Mouse (Mus musculus) brain, embryonic 14.5 days (tissue): ENCODE data around the gene Mthfd2l.

Experiments
- CTCF ChIP-seq: fragments of 200-500 bp; IDR thresholded peaks from 2 replicates; pipeline ENCODE4 v1.5.1; 2012; ENCODE audit warnings: inconsistent platforms, mild to moderate bottlenecking, moderate library complexity, borderline replicate concordance; ENCODE audit not compliant: insufficient read depth, insufficient read length; ENCODE audit errors: extremely low read depth
- POLR2A ChIP-seq: fragments of 200-500 bp; IDR thresholded peaks from 2 replicates; pipeline ENCODE4 v1.6.1; 2012; ENCODE audit warnings: mild to moderate bottlenecking, inconsistent platforms, borderline replicate concordance; ENCODE audit not compliant: poor library complexity, insufficient read depth, insufficient read length, severe bottlenecking; ENCODE audit errors: extremely low read depth

DNA sequence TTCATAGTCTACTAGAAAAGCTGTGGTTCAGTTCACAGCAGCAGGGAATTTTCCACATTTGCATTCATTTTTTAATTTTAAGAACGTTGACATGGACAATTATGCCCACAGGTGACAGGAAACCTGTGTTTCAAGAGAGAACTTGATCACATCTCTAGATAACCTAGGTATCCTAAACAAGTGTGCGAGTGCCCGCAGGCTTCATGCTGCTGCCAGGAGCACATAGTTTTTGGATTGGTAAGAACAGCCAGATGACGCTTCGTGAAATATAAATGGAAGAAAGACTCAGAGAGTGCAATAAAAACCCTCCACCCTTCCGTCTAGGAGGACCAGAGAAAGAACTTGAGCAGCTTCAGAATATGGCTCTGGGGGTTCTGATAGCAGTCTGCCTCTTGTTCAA is 96.2 kb downstream of the Mthfd2l start, which contains the start of gene Epgn:
- TF ChIP-seq CTCF (no peak), POLR2A (no peak)
